Mouse (Mus musculus): ENCODE data around the gene Itga3. TPM values are rescaled to one million over a fixed set of nuclear protein-coding genes. Genes with fewer than 3 reads are reported as not detected.

Itga3 gene
- total RNA-seq, 2 experiments from 2014 or later = 11.2 to 14.0 TPM

- DNase-seq (ENCODE audit: low spot score in 2 of 2) = no peak
Observed at GRCm38 (mm10) chr11:95071266-95071665, 5.3 kb downstream of the Itga3 start.

GRCm38 (mm10) chr11:95070140-95071107 is 6.2 kb downstream of the Itga3 start:
- no peak for DNase-seq (ENCODE audit: low spot score in 2 of 2)

GRCm38 (mm10) chr11:95069226-95069957 is 7.2 kb downstream of the Itga3 start:
- DNase-seq (ENCODE audit: low spot score in 2 of 2) = no peak

GRCm38 (mm10) chr11:95056768-95057501 is 19.7 kb downstream of the Itga3 start:
- no peak for DNase-seq (ENCODE audit: low spot score in 2 of 2)

GRCm38 (mm10) chr11:95053062-95053461 is 23.5 kb downstream of the Itga3 start:
- no peak for DNase-seq (ENCODE audit: low spot score in 2 of 2)

GRCm38 (mm10) chr11:95046980-95047680 is 29.5 kb downstream of the Itga3 start:
- peak in 1 of 2 experiments; percentile 68 for DNase-seq (ENCODE audit: low spot score in 2 of 2)

GRCm38 (mm10) chr11:95044185-95044870 is 32.3 kb downstream of the Itga3 start:
- no peak for DNase-seq (ENCODE audit: low spot score in 2 of 2)

GRCm38 (mm10) chr11:95043608-95044007 is 33.0 kb downstream of the Itga3 start:
- DNase-seq (ENCODE audit: low spot score in 2 of 2) = no peak

GRCm38 (mm10) chr11:95043060-95043459 is 33.5 kb downstream of the Itga3 start:
- DNase-seq (ENCODE audit: low spot score in 2 of 2) = no peak

GRCm38 (mm10) chr11:95042096-95042495 is 34.5 kb downstream of the Itga3 start:
- peak; percentile 72 to 92 for DNase-seq (ENCODE audit: low spot score in 2 of 2)

- DNase-seq (ENCODE audit: low spot score in 2 of 2) = peak; percentile 97 to 98
Observed at GRCm38 (mm10) chr11:95041139-95041609, 35.4 kb downstream of the Itga3 start, which contains the start of gene Pdk2. Gene Pdk2, minus strand, starts transcription at chr11:95041354.

- DNase-seq (ENCODE audit: low spot score in 2 of 2) = peak in 1 of 2 experiments; percentile 51
Observed at GRCm38 (mm10) chr11:95040491-95041138, 36.0 kb downstream of the Itga3 start.

GRCm38 (mm10) chr11:95039766-95040165 is 36.8 kb downstream of the Itga3 start:
- DNase-seq (ENCODE audit: low spot score in 2 of 2) = no peak

GRCm38 (mm10) chr11:95038818-95039655 is 37.6 kb downstream of the Itga3 start:
- DNase-seq (ENCODE audit: low spot score in 2 of 2) = no peak

- peak in 1 of 2 experiments; percentile 52 for DNase-seq (ENCODE audit: low spot score in 2 of 2)
Observed at GRCm38 (mm10) chr11:95038156-95038817, 38.3 kb downstream of the Itga3 start.

GRCm38 (mm10) chr11:95037306-95037705 is 39.3 kb downstream of the Itga3 start:
- no peak for DNase-seq (ENCODE audit: low spot score in 2 of 2)

- no peak for DNase-seq (ENCODE audit: low spot score in 2 of 2)
Observed at GRCm38 (mm10) chr11:95036521-95036920, 40.1 kb downstream of the Itga3 start.

- peak in 1 of 2 experiments; percentile 60 for DNase-seq (ENCODE audit: low spot score in 2 of 2)
Observed at GRCm38 (mm10) chr11:95034902-95035301, 41.7 kb downstream of the Itga3 start.

All from layer of hippocampus, adult 18-20 months (tissue).